Comparison of ENCODE assay signal across 8 mouse cellular contexts in genomic region chr7:19508150-19508923, GRCm38 (mm10). TPM values are rescaled to one million over a fixed set of nuclear protein-coding genes. Genes with fewer than 3 reads are reported as not detected.
DNase-seq lines count a peak whose midpoint lies in the region; ATAC-seq and TF ChIP-seq lines count a peak whose summit lies in the region.

TSS of gene Bloc1s3 (minus strand) at chr7:19508367.
TSS of gene Trappc6a (plus strand) at chr7:19508395.

- no peaks in the 10 kb centered on the region for H3K27me3 ChIP-seq in hindbrain, postnatal 0 days (ENCODE audit: insufficient read depth, low read length)

- peak; percentile 91 for ATAC-seq in common myeloid progenitor, adult 5-6 weeks (replicated peaks; ENCODE audit: low read depth, poor library complexity, severe bottlenecking)
- peak; percentile 97 for ATAC-seq in hindbrain, postnatal 0 days
- peak; percentile 92 for ATAC-seq in megakaryocyte, adult 5-6 weeks (ENCODE audit: poor library complexity, severe bottlenecking)

- peak; percentile 96 for DNase-seq in ZHBTc4 (ENCODE audit: low read depth, low spot score)
- peak; percentile 93 for DNase-seq in gastrocnemius, adult 2 months
- peak; percentile 96 for DNase-seq in hindbrain, postnatal 0 days (ENCODE audit: low spot score)
- DNase-seq in left cerebral cortex, adult 2 months (ENCODE audit: extremely low spot score in 1 of 2, low spot score in 2 of 2) = peak; percentile 89 to 93
- DNase-seq in right cerebral cortex, adult 2 months (ENCODE audit: low spot score in 2 of 2) = peak; percentile 96 to 97
- DNase-seq in urinary bladder, postnatal 14 days (ENCODE audit: low spot score) = peak; percentile 92

- peak within 1 kb of the TSS; percentile 90 for H3K27ac ChIP-seq in gastrocnemius, adult 2 months
- peak within 1 kb of the TSS; percentile 83 for H3K27ac ChIP-seq in hindbrain, postnatal 0 days
- peak within 1 kb of the TSS; percentile 90 for H3K27ac ChIP-seq in left cerebral cortex, adult 2 months

- peaks cover 11% of the 10 kb centered on the region; the same call in 1 of the 2 replicates for H3K4me1 ChIP-seq in hindbrain, postnatal 0 days (ENCODE audit: insufficient read depth, low read length)

- TF ChIP-seq CTCF in gastrocnemius, adult 2 months (IDR thresholded peaks at IDR 0.05) = peak; percentile 3; the same call in 1 of the 2 replicates
- peak; percentile 42 for TF ChIP-seq CTCF in hindbrain, postnatal 0 days (IDR thresholded peaks at IDR 0.05; ENCODE audit: low read depth)
- TF ChIP-seq CTCF in left cerebral cortex, adult 2 months (IDR thresholded peaks at IDR 0.05) = no peak; the same call in 1 of the 2 replicates

- no peaks in the 10 kb centered on the region for H3K36me3 ChIP-seq in hindbrain, postnatal 0 days (ENCODE audit: insufficient read depth, low read length)

- peak within 1 kb of the TSS; percentile 80 for H3K4me3 ChIP-seq in gastrocnemius, adult 2 months
- H3K4me3 ChIP-seq in hindbrain, postnatal 0 days (ENCODE audit: low read length) = peak within 1 kb of the TSS; percentile 76
- peak within 1 kb of the TSS; percentile 65 for H3K4me3 ChIP-seq in left cerebral cortex, adult 2 months

- under 1% methylated on average over 56 of the region's 56 CpGs for WGBS in hindbrain, postnatal 0 days

- peak within 1 kb of the TSS; percentile 88 for H3K4me2 ChIP-seq in hindbrain, postnatal 0 days (ENCODE audit: low read depth, low read length)

- H3K9me3 ChIP-seq in hindbrain, postnatal 0 days (ENCODE audit: low read length) = no peaks in the 10 kb centered on the region

- intact Hi-C loops in gastrocnemius, adult 2 months (cut with DNase I) = loop anchor here (5.0 to 10.0 kb wide), 2 partner anchors 46 to 104 kb away; partner anchors contain the start of genes Ckm, Exoc3l2 and Klc3
- intact Hi-C loops in left cerebral cortex, adult 2 months (cut with DNase I) = loop anchor here (5.0 kb wide), 1 partner anchor 54 kb away; the partner anchor contains the start of gene Ppp1r37

- peak within 1 kb of the TSS; percentile 78 for H3K9ac ChIP-seq in hindbrain, postnatal 0 days (replicated peaks; ENCODE audit: low read length)

RNA-seq across cellular contexts. Expression of gene Bloc1s3, which starts in this region (rescaled TPM):
- 2.6 and 2.8 TPM in 2 replicates for total RNA-seq in common myeloid progenitor, adult 5-6 weeks (2017)
- total RNA-seq in gastrocnemius, adult 2 months (2021) = 1 to 10 TPM; 1.7 to 2.1 TPM
- total RNA-seq in hindbrain, postnatal 0 days (2014; rRNA removed) = 18.8 and 22.4 TPM in 2 replicates
- polyA plus RNA-seq in hindbrain, postnatal 0 days (2015; fragmentation: Nextera tagmentation; extraction: Ambion mirVana) = 3.8 and 4.3 TPM in 2 replicates
- 1 to 10 TPM; 6.7 to 7.9 TPM for total RNA-seq in left cerebral cortex, adult 2 months (2021)
- total RNA-seq in megakaryocyte, adult 5-6 weeks (2015) = 3.9 and 6.2 TPM in 2 replicates
- total RNA-seq in megakaryocyte, adult 5-6 weeks (2017) = 2.7 and 4.0 TPM in 2 replicates

RNA-seq across cellular contexts. Expression of gene Trappc6a, which starts in this region (rescaled TPM):
- total RNA-seq in common myeloid progenitor, adult 5-6 weeks (2017) = 33.6 and 43.7 TPM in 2 replicates
- 1 to 10 TPM; 6.2 to 9.9 TPM for total RNA-seq in gastrocnemius, adult 2 months (2021)
- total RNA-seq in hindbrain, postnatal 0 days (2014; rRNA removed) = 26.4 and 46.5 TPM in 2 replicates
- polyA plus RNA-seq in hindbrain, postnatal 0 days (2015; fragmentation: Nextera tagmentation; extraction: Ambion mirVana) = 42.8 and 44.3 TPM in 2 replicates
- total RNA-seq in left cerebral cortex, adult 2 months (2021) = 10 to 100 TPM; 16.6 to 18.4 TPM
- 27.1 and 32.1 TPM in 2 replicates for total RNA-seq in megakaryocyte, adult 5-6 weeks (2015)
- total RNA-seq in megakaryocyte, adult 5-6 weeks (2017) = 15.3 and 18.0 TPM in 2 replicates

Comparison
In these comparisons a context has a peak if more than half of its experiments do, and no peak if none do; other contexts are left out.
1. Peak in every context shown above with its lines: DNase-seq, ATAC-seq, H3K4me3 ChIP-seq and H3K27ac ChIP-seq.